Mouse (Mus musculus): ENCODE results near the gene Ppp2r3c.
"Not testable (repeated sequence)": the region's sequence is repeated elsewhere in the genome, so short reads cannot be mapped to it uniquely, and the experiment has no call there.

Gene Ppp2r3c

GRCm38 (mm10) chr12:55272243-55272642 lies 30.6 kb downstream of the Ppp2r3c start:
- no peak for DNase-seq (ENCODE audit: low spot score in 2 of 2)

- DNase-seq (ENCODE audit: low spot score in 2 of 2), result not testable (repeated sequence)
These were observed 39.4 kb downstream of the Ppp2r3c start for GRCm38 (mm10) chr12:55263385-55263784.

- not testable (repeated sequence) for DNase-seq (ENCODE audit: low spot score in 2 of 2)
These were observed 40.8 kb downstream of the Ppp2r3c start for GRCm38 (mm10) chr12:55261950-55262349.

DNA sequence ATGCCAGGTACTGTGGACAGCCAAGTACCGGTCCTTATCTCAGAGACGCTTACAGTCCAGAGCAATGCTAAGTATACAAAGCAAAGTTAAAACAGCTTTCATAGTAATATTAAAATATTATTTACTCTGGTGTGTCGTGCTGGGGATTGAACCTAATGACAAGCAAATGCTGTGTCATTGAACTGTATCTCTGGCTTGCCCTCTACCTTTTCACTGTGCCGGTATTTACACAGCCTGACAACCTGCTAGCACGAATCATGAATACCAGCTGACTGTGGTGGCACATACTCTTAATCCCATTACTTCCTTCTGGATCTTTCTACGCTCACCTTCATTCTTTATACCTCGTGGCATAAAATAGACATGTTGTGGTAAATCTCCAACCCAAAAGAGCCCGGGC lies 60.6 kb downstream of the Ppp2r3c start:
- DNase-seq (ENCODE audit: low spot score in 2 of 2), result not testable (repeated sequence)

GRCm38 (mm10) chr12:55230520-55230861 lies 72.3 kb downstream of the Ppp2r3c start:
- not testable (repeated sequence) for DNase-seq (ENCODE audit: low spot score in 2 of 2)

DNA sequence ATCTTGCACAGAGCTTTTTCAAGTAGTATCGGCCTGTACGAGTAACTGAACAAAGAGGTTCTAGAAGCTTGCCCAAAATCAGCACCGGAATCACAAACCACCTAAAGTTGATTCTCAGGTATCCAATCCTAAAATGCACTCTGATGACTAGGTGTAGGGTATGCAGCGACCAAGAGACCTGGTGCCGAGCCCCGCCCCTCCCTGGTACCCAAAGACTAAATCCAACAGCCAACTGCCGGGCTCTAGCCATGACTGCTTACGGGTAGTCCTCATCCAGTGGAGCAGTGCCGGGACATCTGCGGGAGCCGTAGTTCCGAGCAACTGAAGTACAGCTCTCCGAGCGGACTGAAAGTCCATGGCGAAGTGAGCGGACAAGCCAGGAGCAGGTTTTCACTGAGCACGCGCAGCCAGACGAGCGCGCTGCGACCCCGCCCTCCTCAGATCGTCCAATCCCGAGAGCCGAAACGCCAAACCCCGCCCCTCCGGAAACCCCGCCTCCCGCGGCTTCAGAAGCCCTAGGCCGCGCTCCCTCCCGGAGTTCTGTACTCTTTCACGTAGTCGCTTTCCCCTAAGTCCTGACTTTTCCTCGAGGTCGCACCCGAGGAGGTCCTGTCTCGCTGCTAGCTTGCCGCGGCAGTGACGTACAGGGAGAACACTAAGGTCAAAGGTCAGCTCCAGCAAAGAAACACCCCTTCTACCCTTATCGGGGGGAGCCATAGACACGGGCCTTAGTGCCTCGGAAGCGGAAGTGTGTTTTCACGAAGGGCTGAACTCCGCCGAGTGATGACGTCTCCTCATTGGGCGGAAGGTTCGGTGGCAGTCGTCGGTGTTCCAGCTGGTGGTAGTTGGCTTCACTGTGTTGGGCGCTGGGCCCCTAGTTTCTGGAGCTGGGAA lies 72.9 kb downstream of the Ppp2r3c start, which contains the start of gene Srp54c:
Gene Srp54c (plus strand): TSS at position 543 of the 894 bp plus-strand sequence.
- DNase-seq (ENCODE audit: low spot score in 2 of 2), result not testable (repeated sequence)

All from frontal cortex, postnatal 10 days (tissue).